Mouse (Mus musculus) kidney, adult 2 months (tissue): ENCODE measurements around the gene Pola1.

ENCODE experiments used
- CTCF ChIP-seq: fragments of 200-500 bp; conservative IDR thresholded peaks from 2 replicates; pipeline ENCODE4 v1.5.1; 2011; ENCODE audit warnings: low read depth, mild to moderate bottlenecking, control low read depth, low read length, moderate library complexity, mixed read lengths; ENCODE audit not compliant: insufficient read depth, insufficient read length
- POLR2A ChIP-seq: fragments of 200-500 bp; IDR thresholded peaks from one replicate; pipeline ENCODE4 v1.6.1; 2011; ENCODE audit warnings: low read depth, low read length, control low read depth

- TF ChIP-seq CTCF: no peak
- no peak for TF ChIP-seq POLR2A
These were observed 312.0 kb downstream of the Pola1 start for GRCm38 (mm10) chrX:93319979-93320378.
